Mouse (Mus musculus) left cerebral cortex, adult 2 months (tissue): ENCODE data around the gene Taar8c. TPM values are rescaled to one million over a fixed set of nuclear protein-coding genes. Genes with fewer than 3 reads are reported as not detected.
"Not testable (repeated sequence)": the region's sequence is repeated elsewhere in the genome, so short reads cannot be mapped to it uniquely, and the experiment has no call there.

Experiments
- DNase-seq, 2 experiments: peaks; one replicate each; pipeline ENCODE4 v3.0.0; 2021 to 2022; ENCODE audit warnings: low spot score in 2 of 2, mixed read lengths in 1 of 2; ENCODE audit errors: extremely low spot score in 1 of 2
- H3K27ac ChIP-seq: fragments of 200-600 bp; 2 replicates; pipeline ENCODE4 v1.8.1; 2022
- H3K4me3 ChIP-seq: fragments of 200-600 bp; 2 replicates; pipeline ENCODE4 v1.8.1; 2022
- CTCF ChIP-seq: fragments of 200-600 bp; IDR thresholded peaks from 2 replicates; pipeline ENCODE4 v1.8.1; 2022; ENCODE audit warnings: antibody characterized with exemption, mild to moderate bottlenecking, moderate library complexity
- intact Hi-C: fragments of 180-260 bp; cut with DNase I; formaldehyde crosslinking; loops from one replicate; pipeline ENCODE4 v1.15.1; 2025
- total RNA-seq, 2 experiments: library from RNA; stranded (reverse); gene quantifications; 2 replicates each; pipeline ENCODE4 v1.2.3; 2021

Taar8c gene
- total RNA-seq, 2 experiments from 2014 or later: not detected

DNA sequence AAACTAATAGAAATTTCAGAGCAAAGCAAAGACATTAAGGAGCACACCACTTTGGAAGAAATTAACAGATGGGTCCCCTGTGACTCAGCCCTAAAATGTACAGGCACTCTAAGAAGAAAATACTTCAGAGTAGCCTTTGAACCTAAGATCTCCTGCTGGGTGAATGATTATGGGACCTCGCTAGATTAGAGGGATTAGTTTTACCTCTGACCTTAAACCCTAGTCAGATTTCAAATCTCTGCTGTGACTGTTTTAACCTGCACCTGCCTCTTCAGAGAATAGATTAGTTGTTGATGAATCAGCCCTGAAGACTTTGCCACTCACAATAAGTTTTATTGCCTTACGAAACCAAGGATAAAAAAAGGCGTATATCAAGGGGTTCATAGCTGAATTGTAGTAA lies 6.5 kb upstream of the Taar8c start:
- no peak for DNase-seq
- intact Hi-C loops: no loop called here
- TF ChIP-seq CTCF: no peak
- no peak overlapping the region for H3K4me3 ChIP-seq
- no peak overlapping the region for H3K27ac ChIP-seq

DNA sequence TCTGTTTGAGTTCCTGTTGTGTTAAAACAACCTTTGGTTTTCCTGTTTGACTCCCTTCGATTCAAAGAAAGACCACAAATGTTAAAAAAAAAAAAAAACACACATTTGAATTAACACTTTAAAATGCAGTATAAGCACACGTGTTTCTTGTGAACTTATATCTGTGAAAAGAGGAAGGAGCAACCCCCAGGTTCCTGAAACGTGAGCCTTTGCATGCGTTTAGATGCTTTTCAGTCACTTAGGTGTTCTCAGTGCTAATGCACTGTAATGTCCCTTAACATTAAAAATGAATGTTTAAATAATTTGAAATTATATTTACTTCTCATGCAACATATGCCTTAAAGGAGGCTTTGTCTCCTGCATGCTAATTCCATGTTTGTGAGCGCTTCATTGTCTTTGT lies 6.0 kb upstream of the Taar8c start:
- intact Hi-C loops: no loop called here
- TF ChIP-seq CTCF: no peak
- Histone ChIP-seq H3K4me3 (no peak overlapping the region), H3K27ac (no peak overlapping the region)
- DNase-seq: no peak

DNA sequence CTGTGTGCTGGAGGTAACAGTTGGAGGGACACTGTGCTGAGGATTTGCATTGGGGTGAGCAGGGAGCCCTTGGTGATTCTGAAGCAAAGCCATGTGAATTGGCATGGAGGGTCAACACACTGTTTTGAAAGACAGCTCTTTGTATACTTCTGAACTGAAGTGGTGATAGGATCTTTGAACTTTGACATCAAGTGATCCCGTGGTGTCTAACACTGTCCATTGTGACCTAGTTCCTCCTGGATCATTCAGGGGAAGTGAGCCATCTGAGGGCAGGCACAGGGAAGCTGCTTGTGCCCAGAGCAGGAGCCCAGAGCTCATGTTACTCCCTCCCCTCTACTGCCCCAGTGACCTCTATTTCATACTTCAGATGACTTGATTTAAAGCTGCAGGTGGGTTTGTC lies 1.6 kb upstream of the Taar8c start:
- H3K27ac ChIP-seq, H3K4me3 ChIP-seq, intact Hi-C loops, DNase-seq: not testable (repeated sequence)

GRCm38 (mm10) chr10:24097010-24097409 lies 4.7 kb downstream of the Taar8c start:
- H3K4me3 ChIP-seq, DNase-seq, intact Hi-C loops, H3K27ac ChIP-seq: not testable (repeated sequence)

DNA sequence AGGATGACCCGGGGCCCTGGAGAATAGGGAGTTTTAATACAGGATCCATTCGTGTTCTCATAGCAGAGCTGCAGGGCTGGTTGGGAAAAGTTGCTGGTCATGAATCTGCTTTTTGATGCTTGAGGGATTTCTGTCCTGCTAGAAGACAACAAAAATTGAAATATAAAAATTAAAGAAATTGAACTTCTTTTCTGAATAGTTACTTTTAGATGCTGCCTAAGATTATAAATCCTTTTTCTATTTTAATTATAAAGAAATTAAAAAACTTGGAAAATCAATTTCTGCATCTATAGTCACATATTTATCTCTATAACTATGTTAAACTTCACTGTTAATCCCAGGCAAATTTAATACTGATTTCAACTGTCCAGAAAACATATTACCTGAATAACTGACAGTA lies 9.5 kb downstream of the Taar8c start, which contains the start of gene Taar8b:
Gene Taar8b, minus strand, starts transcription at position 101 of the 400 bp plus-strand sequence.
- Histone ChIP-seq H3K4me3 (no peak within 1 kb of the TSS), H3K27ac (no peak within 1 kb of the TSS)
- intact Hi-C loops: no loop called here
- TF ChIP-seq CTCF: no peak
- DNase-seq: no peak

- H3K27ac ChIP-seq: no peak overlapping the region
- no peak overlapping the region for H3K4me3 ChIP-seq
- no peak for DNase-seq
- no peak for TF ChIP-seq CTCF
- intact Hi-C loops: no loop called here
Measured at GRCm38 (mm10) chr10:24087168-24087567, 14.5 kb downstream of the Taar8c start.

GRCm38 (mm10) chr10:24086555-24086954 lies 15.2 kb downstream of the Taar8c start:
- TF ChIP-seq CTCF: no peak
- DNase-seq: no peak
- intact Hi-C loops: no loop called here
- Histone ChIP-seq H3K27ac (no peak overlapping the region), H3K4me3 (no peak overlapping the region)

DNA sequence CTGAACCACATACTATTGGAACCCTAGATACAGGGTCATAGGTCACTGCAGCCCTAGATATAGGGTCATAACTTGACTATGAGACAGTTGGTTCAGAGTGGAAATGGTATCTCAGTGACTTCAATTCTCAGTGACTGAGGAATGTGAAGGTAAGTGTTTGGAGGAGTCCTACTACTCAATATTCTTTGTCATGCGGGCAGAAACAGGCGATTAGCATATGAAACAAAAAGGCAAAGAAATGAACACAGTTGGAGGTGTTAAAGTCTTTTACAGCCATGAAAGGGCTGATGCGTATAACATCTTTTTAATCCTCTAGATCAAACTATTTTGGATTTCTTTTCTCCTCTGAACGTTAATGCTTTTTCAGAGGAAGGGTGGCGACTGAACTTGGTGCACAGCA lies 15.8 kb downstream of the Taar8c start:
- Histone ChIP-seq H3K4me3 (no peak overlapping the region), H3K27ac (no peak overlapping the region)
- DNase-seq: no peak
- no peak for TF ChIP-seq CTCF
- intact Hi-C loops: no loop called here

GRCm38 (mm10) chr10:24080166-24080565 lies 21.5 kb downstream of the Taar8c start:
- peak; percentile 17 to 46 for DNase-seq
- no peak overlapping the region for H3K4me3 ChIP-seq
- peak; percentile 74 for TF ChIP-seq CTCF
- intact Hi-C loops: loop anchor here (1.0 kb wide), 2 partner anchors 101 to 265 kb away; no protein-coding TSS in a partner anchor
- H3K27ac ChIP-seq: no peak overlapping the region

- H3K4me3 ChIP-seq, DNase-seq, intact Hi-C loops, H3K27ac ChIP-seq: not testable (repeated sequence)
Measured at GRCm38 (mm10) chr10:24076200-24076599, 25.5 kb downstream of the Taar8c start, which contains the start of gene Taar8a. TSS of gene Taar8a (plus strand) at chr10:24076500.

DNA sequence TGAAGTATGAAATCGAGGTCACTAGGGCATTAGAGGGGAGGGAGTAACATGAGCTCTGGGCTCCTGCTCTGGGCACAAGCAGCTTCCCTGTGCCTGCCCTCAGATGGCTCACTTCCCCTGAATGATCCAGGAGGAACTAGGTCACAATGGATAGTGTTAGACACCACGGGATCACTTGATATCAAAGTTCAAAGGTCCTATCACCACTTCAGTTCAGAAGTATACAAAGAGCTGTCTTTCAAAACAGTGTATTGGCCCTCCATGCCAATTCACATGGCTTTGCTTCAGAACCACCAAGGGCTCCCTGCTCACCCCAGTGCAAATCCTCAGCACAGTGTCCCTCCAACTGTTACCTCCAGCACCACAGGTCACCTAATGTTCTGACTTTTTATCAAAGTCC lies 27.0 kb downstream of the Taar8c start:
- intact Hi-C loops, H3K4me3 ChIP-seq, H3K27ac ChIP-seq, DNase-seq: not testable (repeated sequence)

DNA sequence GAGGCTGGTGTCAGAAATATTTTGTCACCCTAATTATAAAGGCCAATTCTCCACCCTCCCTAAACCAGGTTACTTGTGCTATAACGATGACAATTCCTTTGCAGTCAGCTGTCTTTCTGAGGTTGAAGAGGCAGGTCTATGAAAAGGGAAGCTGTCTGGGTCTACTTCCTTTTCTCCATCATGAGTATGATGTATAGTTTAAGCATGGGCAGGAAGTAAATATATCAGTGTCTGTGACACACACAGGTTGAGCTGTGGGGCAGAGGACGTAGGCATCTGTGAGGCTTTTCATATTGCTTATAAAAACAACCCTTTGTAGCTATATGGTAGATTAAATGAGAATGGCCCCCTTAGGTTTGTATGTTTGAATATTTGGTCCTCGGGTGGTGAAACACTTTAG lies 42.7 kb downstream of the Taar8c start:
- Histone ChIP-seq H3K27ac (no peak overlapping the region), H3K4me3 (no peak overlapping the region)
- DNase-seq: no peak
- TF ChIP-seq CTCF: no peak
- intact Hi-C loops: no loop called here

GRCm38 (mm10) chr10:24052039-24052438 lies 49.7 kb downstream of the Taar8c start:
- no peak for DNase-seq
- TF ChIP-seq CTCF: no peak
- no peak overlapping the region for H3K4me3 ChIP-seq
- no peak overlapping the region for H3K27ac ChIP-seq
- intact Hi-C loops: no loop called here

Other genes starting within 250 kb of the Taar8c start
- gene Vnn1, start 207.2 kb downstream of the Taar8c start, total RNA-seq: under 1 TPM in 1 of 2 experiments, not detected in 1; 0.14 TPM
- not detected for gene Taar1, start 181.6 kb downstream of the Taar8c start, total RNA-seq
- gene Taar2, start 163.3 kb downstream of the Taar8c start, total RNA-seq: not detected
- not detected for gene Taar3, start 152.4 kb downstream of the Taar8c start, total RNA-seq
- gene Taar4, start 141.4 kb downstream of the Taar8c start, total RNA-seq: not detected
- gene Taar5, start 131.2 kb downstream of the Taar8c start, total RNA-seq: not detected
- gene Taar6, start 116.3 kb downstream of the Taar8c start, total RNA-seq: not detected
- not detected for gene Taar7a, start 108.4 kb downstream of the Taar8c start, total RNA-seq
- gene Taar7b, start 102.0 kb downstream of the Taar8c start, total RNA-seq: not detected
- not detected for gene Taar7d, start 74.7 kb downstream of the Taar8c start, total RNA-seq
- not detected for gene Taar7e, start 64.3 kb downstream of the Taar8c start, total RNA-seq
- gene Taar7f, start 52.4 kb downstream of the Taar8c start, total RNA-seq: not detected
- not detected for gene Taar8a, start 25.4 kb downstream of the Taar8c start, total RNA-seq
- gene Taar8b, start 9.6 kb downstream of the Taar8c start, total RNA-seq: not detected
- gene Taar9, start 7.6 kb upstream of the Taar8c start, total RNA-seq: not detected
- 100 to 1,000 TPM; 136 to 144 TPM for gene Stx7, start 47.4 kb upstream of the Taar8c start, total RNA-seq
- 1 to 10 TPM; 7.7 to 9.8 TPM for gene Moxd1, start 121.6 kb upstream of the Taar8c start, total RNA-seq